Mouse (Mus musculus) olfactory bulb, adult 2 months (tissue): ENCODE data around the gene Plcxd2.

Source experiments
- CTCF ChIP-seq: fragments of 200-500 bp; IDR thresholded peaks from 2 replicates; pipeline ENCODE4 v1.5.1; 2012; ENCODE audit warnings: low read depth, mild to moderate bottlenecking, low read length, moderate library complexity; ENCODE audit not compliant: insufficient read depth
- POLR2A ChIP-seq: fragments of 200-500 bp; IDR thresholded peaks from 2 replicates; pipeline ENCODE4 v1.6.1; 2012; ENCODE audit warnings: mild to moderate bottlenecking, low read depth, low read length, moderate library complexity; ENCODE audit not compliant: insufficient read depth

GRCm38 (mm10) chr16:46009717-46010116, 301 bp downstream of the Plcxd2 start:
- TF ChIP-seq POLR2A (no peak), CTCF (no peak)
